Mouse (Mus musculus): ENCODE results near the gene Ufc1. TPM values are rescaled to one million over a fixed set of nuclear protein-coding genes. Genes with fewer than 3 reads are reported as not detected.

Gene Ufc1
- total and polyA plus RNA-seq, 3 experiments: 71.4 to 115 (median 98.4) TPM

- Histone ChIP-seq H3K27ac (ENCODE audit: insufficient read depth, low read depth) (no peak overlapping the region), H3K9me3 (replicated peaks; ENCODE audit: low read length) (no peaks in the 10 kb centered on the region), H3K79me2 (replicated peaks; ENCODE audit: control insufficient read depth, extremely low read depth, insufficient read depth, poor library complexity, severe bottlenecking) (peaks cover 16% of the 10 kb centered on the region), H3K27me3 (replicated peaks) (no peaks in the 10 kb centered on the region), H3K9ac (ENCODE audit: insufficient read depth, low read depth) (peak overlapping the region; percentile 96; the same call in 1 of the 2 replicates), H3K4me3 (replicated peaks in 1 of 3; ENCODE audit: low read depth in 2 of 3, low read length in 2 of 3, poor library complexity in 1 of 3) (peak overlapping the region; percentile 76 to 78 (median 77)), H3K4me1 (ENCODE audit: control insufficient read depth in 1 of 2, insufficient read depth in 2 of 2) (peaks cover under 1 to 25% of the 10 kb centered on the region in 2 experiments; a peak in 3 of 4 replicates), H3K4me2 (ENCODE audit: insufficient read depth, low read depth, poor library complexity, severe bottlenecking) (peak overlapping the region; percentile 48), H3K36me3 (replicated peaks in 1 of 2; ENCODE audit: control insufficient read depth in 1 of 2, insufficient read depth in 1 of 2, low read length in 1 of 2) (peaks cover 17 to 28% of the 10 kb centered on the region in 2 experiments)
- dilution Hi-C loops (cut with MboI; ENCODE audit: extremely low pct_ligation_motif_present, extremely low pct_unique_long_range_greater_than_20kb, low sequenced_read_pairs): no loop called here
- in situ Hi-C loops (cut with MboI; ENCODE audit: low pct_ligation_motif_present, low pct_unique_long_range_greater_than_20kb, low sequenced_read_pairs): no loop called here
- no peak for DNase-seq (ENCODE audit: extremely low read depth)
- TF ChIP-seq JUND (conservative IDR thresholded peaks at IDR 0.05; ENCODE audit: low read depth, low read length) (no peak), CHD1 (IDR thresholded peaks at IDR 0.05; ENCODE audit: low read depth, low read length) (no peak; the same call in 1 of the 2 replicates), CTCF (conservative IDR thresholded peaks at IDR 0.05 in 1 of 2, IDR thresholded peaks at IDR 0.05 in 1 of 2; ENCODE audit: low read depth in 2 of 2, low read length in 2 of 2) (no peak), CHD2 (IDR thresholded peaks at IDR 0.05; ENCODE audit: low read length) (no peak), MYC (IDR thresholded peaks at IDR 0.05; ENCODE audit: low read depth, low read length) (no peak), ELF1 (IDR thresholded peaks at IDR 0.05; ENCODE audit: low read depth, low read length) (no peak), MAZ (IDR thresholded peaks at IDR 0.05; ENCODE audit: low read depth, low read length) (no peak), SMC3 (IDR thresholded peaks at IDR 0.05; ENCODE audit: low read depth, low read length) (no peak), E2F4 (IDR thresholded peaks at IDR 0.05; ENCODE audit: insufficient replicate concordance, low read depth, low read length) (no peak), ZKSCAN1 (IDR thresholded peaks at IDR 0.05; ENCODE audit: borderline replicate concordance, low read depth, low read length) (no peak), ETS1 (conservative IDR thresholded peaks at IDR 0.05; ENCODE audit: low read depth, low read length) (no peak), NRF1 (IDR thresholded peaks at IDR 0.05; ENCODE audit: low read depth, low read length) (no peak), KAT2A (IDR thresholded peaks at IDR 0.05; ENCODE audit: insufficient replicate concordance, low read length) (no peak), IRF4 (IDR thresholded peaks at IDR 0.05; ENCODE audit: low read depth, low read length) (no peak), MEF2A (IDR thresholded peaks at IDR 0.05; ENCODE audit: borderline replicate concordance, low read depth, low read length) (no peak), POLR2A (IDR thresholded peaks at IDR 0.05; ENCODE audit: low read depth, low read length) (no peak), POLR2AphosphoS2 (IDR thresholded peaks at IDR 0.05; ENCODE audit: low read depth, low read length) (no peak), SIN3A (IDR thresholded peaks at IDR 0.05; ENCODE audit: low read length) (no peak), MAFK (IDR thresholded peaks at IDR 0.05; ENCODE audit: insufficient replicate concordance, low read length) (no peak), USF1 (IDR thresholded peaks at IDR 0.05; ENCODE audit: low read depth, low read length) (no peak)
Measured at GRCm38 (mm10) chr1:171293351-171293750, 1.5 kb downstream of the Ufc1 start.

- H3K4me2 ChIP-seq (ENCODE audit: insufficient read depth, low read depth, poor library complexity, severe bottlenecking): peak overlapping the region; percentile 75
- dilution Hi-C loops (cut with MboI; ENCODE audit: extremely low pct_ligation_motif_present, extremely low pct_unique_long_range_greater_than_20kb, low sequenced_read_pairs) (no loop called here), in situ Hi-C loops (cut with MboI; ENCODE audit: low pct_ligation_motif_present, low pct_unique_long_range_greater_than_20kb, low sequenced_read_pairs) (no loop called here)
- H3K4me3 ChIP-seq (replicated peaks in 1 of 3; ENCODE audit: low read depth in 2 of 3, low read length in 2 of 3, poor library complexity in 1 of 3): no peak overlapping the region
- peaks cover 5 to 39% of the 10 kb centered on the region in 2 experiments; a peak in 3 of 4 replicates for H3K4me1 ChIP-seq (ENCODE audit: control insufficient read depth in 1 of 2, insufficient read depth in 2 of 2)
- peaks cover 18% of the 10 kb centered on the region for H3K79me2 ChIP-seq (replicated peaks; ENCODE audit: control insufficient read depth, extremely low read depth, insufficient read depth, poor library complexity, severe bottlenecking)
- H3K9me3 ChIP-seq (replicated peaks; ENCODE audit: low read length): no peaks in the 10 kb centered on the region
- H3K36me3 ChIP-seq (replicated peaks in 1 of 2; ENCODE audit: control insufficient read depth in 1 of 2, insufficient read depth in 1 of 2, low read length in 1 of 2): peaks cover 40 to 63% of the 10 kb centered on the region in 2 experiments
- no peak overlapping the region for H3K27ac ChIP-seq (ENCODE audit: insufficient read depth, low read depth)
- no peaks in the 10 kb centered on the region for H3K27me3 ChIP-seq (replicated peaks)
- no peak for DNase-seq (ENCODE audit: extremely low read depth)
- no peak for TF ChIP-seq ZNF384 (IDR thresholded peaks at IDR 0.05; ENCODE audit: low read depth, low read length)
- TF ChIP-seq SIN3A (IDR thresholded peaks at IDR 0.05; ENCODE audit: low read length): no peak
- TF ChIP-seq EP300 (IDR thresholded peaks at IDR 0.05; ENCODE audit: low read length): no peak
- no peak for TF ChIP-seq USF2 (conservative IDR thresholded peaks at IDR 0.05; ENCODE audit: low read depth, low read length)
- no peak for TF ChIP-seq ZKSCAN1 (IDR thresholded peaks at IDR 0.05; ENCODE audit: borderline replicate concordance, low read depth, low read length)
- TF ChIP-seq ZMIZ1 (IDR thresholded peaks at IDR 0.05; ENCODE audit: low read depth, low read length): no peak
- TF ChIP-seq UBTF (IDR thresholded peaks at IDR 0.05; ENCODE audit: low read depth, low read length): no peak
- no peak for TF ChIP-seq HCFC1 (IDR thresholded peaks at IDR 0.05; ENCODE audit: low read depth, low read length)
- no peak overlapping the region for H3K9ac ChIP-seq (ENCODE audit: insufficient read depth, low read depth)
Measured at GRCm38 (mm10) chr1:171288328-171288727, 6.5 kb downstream of the Ufc1 start.
